Mouse (Mus musculus) thymus, postnatal 14 days (tissue): ENCODE measurements around the gene Vmn1r19.
"Not testable (repeated sequence)": the region's sequence is repeated elsewhere in the genome, so short reads cannot be mapped to it uniquely, and the experiment has no call there.

ENCODE experiments used
- DNase-seq: peaks from one replicate; pipeline ENCODE4 v3.0.0; 2021

Vmn1r19 gene

DNA sequence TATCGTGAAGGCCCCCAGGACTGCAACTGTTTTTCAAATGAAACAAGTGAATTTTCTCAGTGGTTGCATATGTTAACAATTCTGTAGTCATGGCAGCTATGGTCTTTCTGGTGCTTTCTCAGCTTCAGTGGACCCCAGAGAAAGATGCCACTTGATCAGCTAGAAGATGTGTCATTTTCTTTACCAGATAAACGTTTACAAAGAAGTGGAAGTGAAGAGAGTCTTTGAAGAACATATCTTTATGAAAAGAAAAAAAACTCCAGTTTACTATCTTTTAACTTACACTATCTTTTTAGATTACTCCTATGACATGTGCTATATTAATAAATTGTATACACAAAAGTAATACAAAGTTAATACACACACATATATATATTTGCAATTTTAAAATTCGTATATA lies at the start of gene Vmn1r19:
TSS of gene Vmn1r19 (plus strand) at position 301 of the 400 bp plus-strand sequence.
- not testable (repeated sequence) for DNase-seq

DNA sequence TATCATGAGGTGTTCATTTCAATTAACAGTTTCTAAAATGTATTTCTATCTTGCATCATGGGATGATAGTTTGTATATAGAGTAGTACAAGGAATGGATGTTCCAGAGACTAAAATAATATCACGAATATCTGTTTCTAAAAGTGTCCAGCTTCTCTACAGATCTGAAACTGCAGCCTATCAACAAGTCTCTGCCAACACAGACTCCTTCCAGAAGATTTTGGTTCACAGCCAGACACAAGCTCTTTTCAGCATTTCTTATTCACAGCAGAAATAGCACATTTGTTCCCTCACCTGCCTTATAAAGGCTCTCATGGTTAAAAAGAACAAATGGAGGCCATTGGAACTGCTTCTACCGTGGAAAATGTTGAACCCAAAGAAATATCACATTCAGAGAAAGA lies 46.7 kb upstream of the Vmn1r19 start:
- no peak for DNase-seq

DNA sequence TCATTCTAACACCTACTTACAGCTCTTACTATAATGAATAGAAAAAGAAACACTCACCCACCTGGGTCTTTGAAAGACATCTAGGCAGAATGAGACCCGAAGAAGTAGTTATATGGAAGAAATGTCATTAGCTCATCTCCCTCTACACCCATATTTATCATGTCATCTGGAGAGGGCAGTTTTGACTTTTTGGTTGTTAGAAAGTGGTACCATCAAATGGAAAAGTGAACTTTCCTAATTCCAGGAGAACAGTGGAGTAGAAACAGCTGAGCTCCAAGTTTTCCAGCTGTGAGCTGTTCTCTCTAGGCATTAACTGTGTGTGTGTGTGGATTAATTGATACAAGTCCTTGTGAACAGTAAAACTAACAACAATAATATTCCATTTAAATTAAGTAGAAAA lies 40.0 kb upstream of the Vmn1r19 start, which contains the start of gene Vmn1r17:
TSS of gene Vmn1r17 (minus strand) at position 101 of the 400 bp plus-strand sequence.
- no peak for DNase-seq

DNA sequence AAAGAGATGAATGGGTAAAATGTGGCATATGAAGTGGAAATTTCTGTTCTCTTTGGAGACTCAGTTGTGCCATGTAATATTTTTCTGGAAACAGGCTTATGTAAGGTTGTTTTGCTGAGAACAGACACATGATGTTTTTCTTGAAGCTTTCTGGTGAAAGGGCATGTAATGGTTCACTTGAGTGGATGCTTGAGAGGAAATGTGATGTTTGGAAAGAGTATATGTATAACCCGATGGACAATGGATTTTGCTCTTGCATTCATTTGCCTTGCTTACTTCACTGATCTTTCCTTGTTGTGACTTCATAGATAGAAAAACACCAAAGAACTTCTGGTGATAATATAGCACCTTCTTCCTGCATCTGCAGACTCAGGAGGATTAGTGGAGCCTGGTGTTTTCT lies 37.7 kb upstream of the Vmn1r19 start:
- not testable (repeated sequence) for DNase-seq

DNA sequence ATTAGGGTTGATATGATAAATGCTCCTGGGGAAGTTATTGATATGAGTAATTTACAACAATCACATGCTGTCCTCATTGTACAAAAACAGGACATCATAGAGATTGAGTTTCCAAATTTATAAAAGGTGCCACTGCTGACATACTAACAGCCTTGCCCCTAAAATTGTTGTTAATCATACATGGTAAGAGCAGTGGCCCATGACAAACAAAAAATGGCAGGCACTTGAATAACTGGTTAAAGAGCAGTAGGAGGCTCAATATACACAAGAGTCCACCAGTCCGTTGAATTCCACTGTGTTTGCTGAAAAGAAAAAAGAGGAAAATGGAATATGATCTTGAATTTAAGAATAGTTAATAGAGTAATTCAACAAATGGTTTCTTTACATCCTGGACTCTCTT lies 36.1 kb upstream of the Vmn1r19 start:
- no peak for DNase-seq

DNA sequence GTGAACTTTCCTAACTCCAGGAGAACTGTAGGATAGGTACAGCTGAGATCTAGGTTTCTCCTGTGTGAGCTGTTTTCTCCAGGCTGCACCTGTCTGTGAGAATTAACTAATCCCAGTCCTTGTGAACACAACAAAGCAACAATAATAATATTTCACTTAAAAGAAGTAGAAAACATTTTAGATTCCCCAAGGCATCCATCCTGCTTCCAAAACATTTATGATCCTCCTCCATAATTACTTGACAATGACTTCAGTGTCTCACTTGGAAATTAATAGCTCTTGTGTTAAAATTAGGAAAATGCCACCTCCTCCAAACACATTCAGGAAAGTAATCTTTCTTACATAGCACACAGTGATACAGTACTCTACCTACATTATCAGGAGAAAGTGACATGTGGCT lies 7.9 kb upstream of the Vmn1r19 start, which contains the start of gene Vmn1r18:
TSS of gene Vmn1r18 (minus strand) at position 101 of the 400 bp plus-strand sequence.
- DNase-seq = no peak

DNA sequence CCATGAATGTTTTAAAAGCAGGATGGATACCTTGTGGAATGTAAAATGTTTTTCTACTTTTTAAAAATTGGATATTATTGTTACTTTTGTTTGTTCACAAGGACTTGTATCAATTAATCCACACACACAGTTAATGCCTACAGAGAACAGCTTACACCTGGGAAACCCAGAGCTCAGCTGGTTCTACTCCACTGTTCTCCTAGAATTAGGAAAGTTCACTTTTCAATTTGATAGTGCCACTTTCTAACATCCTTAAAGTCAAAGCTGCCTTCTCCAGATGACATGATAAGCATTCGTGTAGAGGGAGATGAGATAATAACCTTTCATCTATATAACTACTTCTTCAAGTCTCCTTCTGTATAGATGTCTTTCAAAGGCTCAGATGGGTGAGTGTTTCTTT lies 25.1 kb downstream of the Vmn1r19 start, which contains the start of gene Vmn1r20:
TSS of gene Vmn1r20 (plus strand) at position 301 of the 400 bp plus-strand sequence.
- no peak for DNase-seq

DNA sequence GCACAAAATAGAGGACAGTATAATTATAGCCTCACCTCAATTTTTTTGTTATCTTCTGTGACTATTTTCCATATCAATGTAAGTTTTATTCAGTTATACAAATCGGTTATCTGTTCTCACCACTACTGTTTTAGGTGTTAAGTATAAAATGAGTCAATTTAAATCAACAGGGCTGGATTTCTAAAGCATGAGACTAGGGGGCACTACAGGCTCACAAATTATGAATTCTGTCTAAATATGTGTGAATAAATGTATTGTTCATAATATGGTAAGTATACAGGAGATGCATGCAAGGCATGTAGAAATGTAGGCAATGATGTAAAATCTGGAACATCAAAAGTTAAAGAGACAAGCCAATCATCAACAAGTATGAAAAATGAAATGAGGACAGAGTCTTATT lies 27.6 kb downstream of the Vmn1r19 start:
- DNase-seq = peak; percentile 17
